Mouse (Mus musculus) gastrocnemius, postnatal 25 days (tissue): ENCODE data around the gene Steap2. TPM values are rescaled to one million over a fixed set of nuclear protein-coding genes. Genes with fewer than 3 reads are reported as not detected.
"Not testable (repeated sequence)": the region's sequence is repeated elsewhere in the genome, so short reads cannot be mapped to it uniquely, and the experiment has no call there.

Experiments used
- DNase-seq: peaks from one replicate; pipeline ENCODE4 v3.0.0; 2022
- long read RNA-seq, 2 experiments: library from polyadenylated mRNA; stranded (forward); transcript quantifications; one replicate each; pipeline ENCODE4 v2.0.0; 2021
- total RNA-seq, 2 experiments: library from RNA; stranded (reverse); gene quantifications; 1 replicate in 1 of 2; 2 replicates in 1 of 2; pipeline ENCODE4 v1.2.3; 2021

Steap2 gene
- under 1 TPM; 0.32 to 0.33 TPM for total RNA-seq
- long read RNA-seq, experiment 1, partial matches to known transcripts, result 0 of 1 reads
- long read RNA-seq, experiment 1, other reads (novel, unspliced or antisense), result 1 of 1 reads
- long read RNA-seq, experiment 2, partial matches to known transcripts, result 0 of 1 reads
- long read RNA-seq, experiment 2, other reads (novel, unspliced or antisense), result 0 of 1 reads

DNA sequence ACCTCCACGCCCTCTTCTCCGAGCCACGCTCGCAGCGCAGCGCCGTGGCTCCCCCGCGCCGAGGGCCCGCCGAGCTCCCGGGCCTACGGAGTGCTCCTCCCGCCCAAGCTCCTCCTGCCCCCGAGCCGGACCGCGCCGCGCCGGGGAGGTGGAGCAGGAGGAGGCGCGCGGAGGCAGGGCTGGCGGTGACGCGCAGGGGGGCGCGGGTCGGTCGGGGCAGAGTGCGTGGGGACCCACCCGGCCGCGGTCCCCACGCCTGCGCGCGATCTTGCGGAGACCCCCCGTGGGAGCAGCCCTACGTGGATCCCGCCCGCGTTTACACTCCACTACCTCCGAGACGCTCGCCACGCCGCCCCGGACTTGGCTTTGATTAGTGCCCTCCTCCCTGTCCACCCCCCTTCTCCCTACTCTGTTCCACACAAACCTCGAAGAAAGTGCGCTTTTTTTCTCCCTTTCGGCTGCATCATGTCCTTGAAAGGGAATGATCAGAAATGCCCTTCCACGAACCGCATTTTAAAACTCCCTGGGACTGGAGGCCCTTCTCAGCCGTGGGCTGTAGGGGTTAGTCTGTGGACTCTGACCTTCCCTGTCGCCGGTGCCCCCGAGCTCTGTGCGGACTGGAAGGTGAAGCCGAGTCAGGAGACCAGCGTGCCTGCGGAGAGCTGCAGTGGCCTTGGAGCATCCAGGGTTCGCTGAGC is at the start of gene Steap2:
TSS of gene Steap2 (minus strand) at position 623 of the 698 bp plus-strand sequence.
- DNase-seq, result peak; percentile 45

DNA sequence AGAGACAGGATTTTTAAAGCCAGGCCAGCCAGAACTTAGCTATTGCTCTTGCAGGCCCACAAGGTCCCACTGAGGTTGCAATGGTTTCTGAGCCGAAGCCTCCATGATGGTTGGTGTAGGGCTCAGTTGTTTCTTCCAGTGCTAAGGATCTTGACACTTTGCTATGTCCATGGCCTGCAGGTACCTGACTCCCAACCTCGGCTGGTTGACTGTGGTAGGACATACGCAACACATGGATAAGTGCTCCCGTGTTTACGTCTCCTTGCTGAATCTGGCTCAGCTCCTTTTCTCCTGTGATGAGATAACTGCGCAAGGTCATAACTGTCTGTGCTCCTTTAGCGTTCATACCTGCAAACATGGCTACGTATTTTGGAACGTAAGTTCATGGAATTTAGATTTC is 40.1 kb upstream of the Steap2 start:
- no peak for DNase-seq

DNA sequence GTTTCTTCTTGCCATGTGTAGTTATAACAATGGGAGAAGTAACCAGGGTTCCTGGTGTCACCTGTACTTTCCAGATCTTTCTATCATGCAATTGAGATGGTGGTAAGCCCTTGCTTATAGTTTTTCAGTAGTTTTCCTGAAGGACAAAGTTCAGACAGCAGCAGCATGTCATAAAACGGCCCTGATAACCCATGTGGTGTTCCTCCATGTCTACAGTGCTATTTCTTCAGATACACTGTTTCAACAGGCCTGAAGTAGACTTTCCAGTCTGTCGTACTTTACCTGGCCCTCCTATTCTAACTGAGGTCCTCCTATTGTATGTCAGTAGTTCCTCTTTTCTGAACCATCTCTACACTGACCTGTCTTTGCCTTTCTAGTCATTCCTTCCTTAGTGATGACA is 38.5 kb upstream of the Steap2 start:
- DNase-seq, result no peak

DNA sequence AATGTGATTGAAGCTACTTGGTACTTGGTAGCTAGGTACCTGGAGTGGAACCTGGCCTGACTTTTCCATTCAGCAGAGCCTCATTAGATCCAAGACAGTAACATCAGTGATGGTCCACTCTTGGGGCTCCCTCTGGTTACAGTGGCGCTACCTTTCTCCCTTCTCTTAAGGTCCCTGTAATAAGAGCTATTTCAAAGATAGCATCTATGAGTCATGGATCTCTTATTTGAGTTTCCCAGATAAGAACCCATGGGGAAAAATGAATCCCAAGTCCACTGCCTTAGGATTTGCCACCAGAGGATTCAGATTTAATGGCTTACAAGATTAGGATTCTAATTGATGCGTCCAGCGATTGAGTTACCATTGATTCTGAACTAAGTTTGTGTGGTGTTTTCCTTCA is 37.8 kb upstream of the Steap2 start:
- DNase-seq, result no peak

DNA sequence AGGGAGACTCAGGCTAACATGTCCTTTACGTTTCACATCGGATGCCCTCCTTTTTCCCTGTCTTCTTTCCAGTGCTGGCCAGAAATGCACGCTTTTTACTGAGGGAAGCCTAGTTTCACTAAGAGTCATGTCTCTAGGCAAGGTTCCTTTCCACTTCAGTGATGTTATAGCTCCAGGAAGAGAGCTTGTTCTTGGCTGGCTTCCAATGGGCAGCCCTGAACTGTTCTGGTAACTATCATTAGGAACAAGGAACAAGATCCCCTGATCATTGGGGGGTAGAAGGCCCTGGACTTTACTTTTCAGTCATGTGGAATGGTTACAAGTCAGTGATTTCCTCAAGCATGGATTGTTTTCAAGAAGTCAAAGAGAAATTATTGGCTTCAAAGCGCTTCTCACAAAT is 35.5 kb upstream of the Steap2 start:
- DNase-seq, result no peak

DNA sequence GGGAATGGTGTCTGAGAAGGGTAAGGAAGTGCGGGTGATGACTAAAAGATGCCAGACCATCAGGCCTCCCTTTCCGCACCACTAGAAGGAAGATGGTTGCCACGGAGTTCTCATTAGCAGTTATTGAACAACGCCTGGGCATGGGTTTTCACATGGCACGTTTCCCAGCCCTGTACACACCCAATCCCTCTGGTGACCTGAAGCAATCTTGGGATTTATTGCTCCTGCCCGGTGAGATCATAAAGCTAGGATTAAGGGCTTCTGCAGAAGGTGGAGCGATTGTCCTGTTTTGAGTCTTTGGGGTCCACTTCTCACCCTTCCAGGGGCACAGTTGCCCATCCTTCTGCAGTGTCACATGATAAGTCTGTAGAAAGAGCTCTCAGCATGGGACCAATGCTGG is 27.8 kb upstream of the Steap2 start:
- no peak for DNase-seq

DNA sequence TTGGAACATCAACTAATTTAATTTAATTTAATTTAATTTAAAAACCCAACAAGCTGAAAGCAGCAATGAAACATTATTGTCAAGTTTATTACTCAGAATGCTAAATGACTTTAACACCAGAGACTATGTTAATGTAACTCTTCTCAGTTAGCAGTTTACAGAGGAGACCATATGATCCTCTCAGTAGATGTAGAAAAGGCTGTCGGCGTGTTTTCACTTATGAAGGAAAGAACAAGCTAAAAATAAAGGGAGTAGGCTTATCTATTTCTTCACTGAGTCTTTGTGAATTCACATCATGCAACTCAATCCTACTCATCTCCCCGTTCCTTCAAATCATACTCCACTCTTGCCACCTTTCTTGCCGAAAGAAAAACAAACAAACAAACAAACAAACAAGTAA is 16.7 kb upstream of the Steap2 start:
- DNase-seq, result no peak

GRCm38 (mm10) chr5:5707341-5708278 is 13.2 kb upstream of the Steap2 start:
- DNase-seq, result no peak

DNA sequence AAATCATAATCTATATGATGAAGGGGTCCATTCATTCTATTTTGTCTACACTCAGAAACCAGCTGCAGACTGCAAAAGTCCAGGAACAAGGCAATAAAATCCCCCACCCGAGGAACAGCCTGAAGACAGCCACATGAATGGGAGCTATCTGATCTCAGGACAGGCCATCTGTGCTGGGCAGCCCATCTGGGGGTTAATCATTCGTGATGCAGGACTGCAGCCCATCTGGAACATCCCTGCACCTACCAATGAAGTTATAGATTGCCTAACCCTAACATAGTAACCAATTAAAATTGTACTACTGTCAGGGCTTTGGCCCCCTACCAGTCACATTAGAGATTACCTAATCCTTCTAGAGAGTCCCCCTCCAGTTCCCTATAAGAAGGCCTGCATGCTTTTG is 10.6 kb upstream of the Steap2 start:
- no peak for DNase-seq

DNA sequence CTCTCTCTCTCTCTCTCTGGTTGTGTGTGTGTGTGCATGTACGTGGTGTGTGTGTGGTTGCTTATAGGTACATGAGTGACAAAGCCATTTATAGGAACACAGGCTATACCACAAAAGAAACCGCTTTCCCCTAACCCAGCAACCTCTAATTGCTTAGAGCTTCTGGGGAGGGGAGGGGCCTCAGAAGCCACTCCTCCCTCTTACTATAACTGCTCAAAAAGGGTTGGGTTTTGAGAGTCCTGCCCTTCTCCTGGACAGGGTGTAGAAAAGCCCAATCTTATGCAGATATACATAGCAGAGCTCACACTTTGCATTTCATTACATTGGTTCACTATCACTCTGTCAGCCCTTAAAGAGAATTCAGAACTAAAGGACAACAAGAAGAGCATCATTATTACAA is 6.0 kb upstream of the Steap2 start:
- no peak for DNase-seq

- DNase-seq, result no peak
Measured at GRCm38 (mm10) chr5:5698830-5699229, 4.5 kb upstream of the Steap2 start.

DNA sequence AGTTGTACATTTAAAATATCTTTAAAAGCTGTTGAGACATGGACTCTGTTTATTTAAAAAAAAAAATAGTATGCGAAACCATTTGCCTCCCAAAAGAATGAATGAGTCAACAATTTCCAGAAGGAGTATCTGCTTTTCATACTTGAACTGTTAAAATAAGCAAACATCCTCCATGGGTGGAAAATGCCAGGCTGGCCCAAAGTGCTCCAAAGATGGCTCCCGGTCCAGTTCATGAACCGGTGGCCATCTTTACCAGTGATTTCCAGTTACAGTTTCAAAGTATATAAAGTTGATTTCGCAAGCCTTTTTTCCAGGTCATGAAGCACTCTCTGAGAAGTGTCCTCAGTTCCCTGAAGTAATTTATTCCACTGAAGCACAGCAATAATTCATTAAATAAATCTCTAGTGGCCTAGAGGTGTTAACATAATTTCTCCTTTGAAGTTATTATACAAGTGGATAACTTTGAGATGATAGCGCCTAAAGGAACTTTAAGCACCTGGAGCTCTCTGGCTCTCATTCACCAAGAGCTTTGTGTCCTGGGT is 1.1 kb upstream of the Steap2 start:
- no peak for DNase-seq

DNA sequence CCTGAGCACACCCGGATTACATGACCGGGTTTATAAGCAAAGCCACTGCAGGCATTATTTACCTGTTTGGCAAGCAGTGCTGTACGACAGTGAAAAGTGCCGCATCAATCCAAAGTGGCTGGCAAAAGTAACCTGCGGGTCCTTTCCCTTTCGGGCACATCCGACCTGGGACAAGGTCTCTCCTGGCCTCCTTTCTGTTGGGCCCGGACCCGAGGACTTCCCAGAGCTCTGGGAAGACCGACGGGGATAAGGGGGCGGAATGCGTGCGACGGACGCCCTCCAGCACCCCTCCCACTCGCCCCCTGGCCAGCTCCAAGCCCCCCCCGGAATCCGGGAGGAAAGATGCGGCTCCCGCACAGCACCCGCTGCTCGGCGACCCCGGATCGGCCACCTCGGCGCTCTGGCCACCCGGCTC is 830 bp downstream of the Steap2 start:
- no peak for DNase-seq

DNA sequence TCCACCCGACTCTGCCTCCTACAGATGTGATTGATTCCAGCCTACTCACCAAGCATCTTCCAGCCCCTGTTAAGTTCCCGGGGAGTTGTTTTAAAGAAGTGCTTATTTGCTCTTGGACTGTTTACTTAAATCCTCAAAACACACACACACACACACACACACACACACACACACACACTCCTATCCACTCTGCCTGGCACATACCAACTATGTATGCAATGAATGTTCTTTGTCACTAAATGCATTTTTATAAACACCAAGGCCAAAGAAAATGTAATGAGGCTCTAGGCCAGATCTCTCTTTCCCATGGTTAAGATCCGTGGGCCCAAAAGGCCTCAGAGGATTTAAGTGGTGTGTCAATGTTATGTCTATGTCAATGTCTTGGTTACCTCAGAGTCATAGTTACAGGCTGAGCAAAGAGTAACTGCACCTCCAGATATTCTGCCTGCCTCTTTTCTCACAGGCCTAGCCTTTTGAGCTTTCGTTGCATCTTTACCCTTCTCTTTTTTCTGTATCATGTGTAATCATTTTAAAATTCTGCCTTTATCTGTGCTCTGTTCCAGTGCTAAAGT is 2.1 kb downstream of the Steap2 start:
- no peak for DNase-seq

GRCm38 (mm10) chr5:5688945-5689540 is 5.3 kb downstream of the Steap2 start:
- no peak for DNase-seq

DNA sequence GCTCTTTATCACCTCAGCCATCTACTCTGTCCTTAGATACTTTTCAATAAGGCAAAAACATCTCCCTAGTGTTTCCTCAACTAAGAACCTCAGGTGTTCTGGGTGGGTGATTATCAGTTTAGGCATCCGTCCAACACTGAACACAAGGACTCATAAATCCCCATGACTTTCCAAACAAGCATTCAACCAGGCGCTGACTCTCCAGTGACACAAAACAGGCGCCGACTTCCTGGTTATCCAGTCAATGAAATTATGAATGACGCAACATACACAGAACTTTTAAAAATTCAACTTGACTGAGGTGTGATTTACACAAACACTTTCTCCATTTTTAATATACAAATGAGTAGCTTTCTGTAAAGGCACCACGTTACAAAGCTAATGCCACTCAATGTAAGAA is 6.2 kb downstream of the Steap2 start:
- DNase-seq, result no peak

DNA sequence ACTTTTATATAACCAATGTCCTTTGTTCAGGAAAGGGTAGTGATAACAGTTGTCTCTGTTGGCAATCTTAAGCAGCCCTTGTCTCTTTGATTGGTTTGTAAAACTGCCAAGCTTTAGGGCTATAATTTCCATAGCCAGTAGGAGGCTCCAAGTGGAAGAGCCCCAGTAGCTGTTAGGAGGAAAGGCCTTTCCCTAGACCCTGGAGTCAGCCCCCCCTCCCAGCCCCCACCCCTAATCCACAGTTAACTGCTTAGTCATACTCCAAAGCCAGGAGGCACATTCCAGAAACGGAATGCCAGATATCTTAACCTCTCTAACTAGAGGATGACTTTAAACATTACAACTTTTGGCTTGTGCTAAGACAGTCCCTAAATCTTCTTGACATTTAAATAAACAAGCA is 7.4 kb downstream of the Steap2 start:
- DNase-seq, result no peak

DNA sequence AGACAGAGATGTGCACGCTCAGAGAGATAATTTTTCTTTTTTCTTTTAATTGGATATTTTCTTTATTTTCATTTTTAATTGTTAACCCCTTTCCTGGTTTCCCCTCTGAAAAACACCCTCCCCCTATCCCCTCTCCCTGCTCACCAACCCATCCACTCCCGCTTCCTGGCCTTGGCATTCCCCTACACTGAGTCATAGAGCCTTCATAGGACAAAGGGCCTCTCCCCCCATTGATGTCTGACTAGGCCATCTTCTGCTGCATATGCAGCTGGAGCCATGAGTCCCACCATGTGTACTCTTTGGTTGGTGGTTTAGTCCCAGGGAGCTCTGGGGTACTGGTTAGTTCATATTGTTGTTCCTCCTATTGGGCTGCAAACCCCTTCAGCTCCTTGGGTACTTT is 9.4 kb downstream of the Steap2 start:
- not testable (repeated sequence) for DNase-seq

DNA sequence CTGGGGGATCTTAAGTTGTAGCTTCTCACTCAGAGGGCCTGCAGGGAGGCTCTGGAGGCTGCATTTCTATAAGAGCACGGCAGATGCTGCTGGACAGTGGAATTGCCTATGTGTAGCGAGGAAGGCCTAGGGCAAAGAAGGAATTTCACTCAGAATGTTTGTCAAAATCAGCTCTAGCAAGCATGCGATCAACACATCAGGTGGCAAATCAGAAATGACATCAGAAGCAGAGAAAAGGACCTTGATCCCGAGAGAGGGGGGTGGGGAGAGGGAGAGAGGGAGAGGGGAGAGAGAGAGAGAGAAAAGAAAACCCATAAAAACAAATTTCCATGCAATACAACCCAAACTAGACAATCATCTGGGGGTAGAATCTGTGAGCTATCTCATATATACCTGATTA is 11.1 kb downstream of the Steap2 start:
- no peak for DNase-seq

DNA sequence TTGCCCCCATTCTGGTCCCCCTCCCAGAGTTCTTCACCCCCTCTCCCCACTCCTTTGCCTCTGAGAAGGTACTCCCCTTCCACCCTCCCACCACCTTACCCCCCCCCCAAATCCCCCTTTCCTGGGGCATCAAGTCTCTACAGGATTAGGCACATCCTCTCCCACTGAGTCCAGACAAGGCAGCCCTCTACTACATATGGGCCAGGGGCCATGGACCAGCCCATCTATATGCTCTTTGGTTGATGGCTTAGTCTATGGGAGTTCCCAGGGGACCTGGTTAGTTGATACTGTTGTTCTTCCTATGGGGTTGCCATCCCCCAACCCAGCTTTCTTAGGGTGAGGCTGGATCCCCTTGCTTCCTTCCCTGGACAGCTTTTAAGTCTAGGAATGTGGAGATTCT is 14.9 kb downstream of the Steap2 start:
- no peak for DNase-seq

GRCm38 (mm10) chr5:5676082-5676481 is 18.3 kb downstream of the Steap2 start:
- no peak for DNase-seq

DNA sequence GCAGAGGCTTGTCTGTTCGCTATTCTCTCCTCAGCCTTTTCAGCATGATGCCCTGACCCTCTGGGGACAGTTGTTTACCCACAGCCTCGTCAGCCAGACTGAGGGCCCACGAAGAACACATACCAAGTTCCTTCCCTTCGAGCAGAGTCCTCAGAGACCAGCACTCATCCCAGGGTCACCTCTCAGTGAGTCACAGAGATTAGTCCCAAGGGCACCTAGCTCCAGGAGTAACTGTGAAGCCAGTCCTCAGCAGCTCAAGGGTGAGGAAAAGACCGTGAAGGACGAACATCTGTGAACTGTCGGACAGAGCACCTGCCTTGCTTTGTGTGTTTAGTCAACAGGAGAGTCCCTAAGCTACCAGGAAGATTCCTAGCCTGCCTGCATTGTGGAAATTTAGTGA is 25.5 kb downstream of the Steap2 start:
- no peak for DNase-seq
